Comparison of ENCODE assay signal across 28 mouse cellular contexts in genomic region chr1:177141468-177141867, GRCm38 (mm10).
DNase-seq lines count a peak whose midpoint lies in the region; ATAC-seq and TF ChIP-seq lines count a peak whose summit lies in the region.
"Had no signal": no experiment of that assay in that cellular context is flagged by ENCODE, and none has a peak within 500 bp of the region (broad histone marks: within the 10 kb centered on the region; RNA-seq: fewer than 3 reads in every experiment).

No protein-coding gene starts in this region.

- no peak for TF ChIP-seq CTCF in lung, postnatal 0 days (IDR thresholded peaks at IDR 0.05)

- H3K4me2 ChIP-seq in lung, postnatal 0 days (replicated peaks; ENCODE audit: low read depth, low read length), result no peak overlapping the region
- H3K4me2 ChIP-seq: embryonic facial prominence, embryonic 12.5 days; embryonic facial prominence, embryonic 15.5 days; forebrain, embryonic 12.5 days; heart, embryonic 11.5 days; heart, embryonic 15.5 days; hindbrain, embryonic 13.5 days; intestine, embryonic 15.5 days had no signal

- no peaks in the 10 kb centered on the region for H3K36me3 ChIP-seq in lung, postnatal 0 days (ENCODE audit: insufficient read depth, low read length)
- H3K36me3 ChIP-seq: embryonic facial prominence, embryonic 12.5 days; embryonic facial prominence, embryonic 15.5 days; forebrain, embryonic 12.5 days; heart, embryonic 15.5 days; hindbrain, embryonic 10.5 days; hindbrain, embryonic 13.5 days; intestine, embryonic 15.5 days had no signal

- no peaks in the 10 kb centered on the region for H3K4me1 ChIP-seq in lung, postnatal 0 days (ENCODE audit: insufficient read depth, low read depth, low read length)
- H3K4me1 ChIP-seq: embryonic facial prominence, embryonic 12.5 days; embryonic facial prominence, embryonic 15.5 days; heart, embryonic 15.5 days; hindbrain, embryonic 10.5 days; hindbrain, embryonic 13.5 days; intestine, embryonic 15.5 days had no signal

- no peak overlapping the region for H3K4me3 ChIP-seq in lung, postnatal 0 days (ENCODE audit: low read depth, low read length)
- H3K4me3 ChIP-seq: embryonic facial prominence, embryonic 12.5 days; embryonic facial prominence, embryonic 15.5 days; erythroblast, embryonic 14.5 days; forebrain, embryonic 12.5 days; heart, embryonic 15.5 days; hindbrain, embryonic 10.5 days; hindbrain, embryonic 13.5 days; intestine, embryonic 15.5 days had no signal

- H3K9ac ChIP-seq in lung, postnatal 0 days (replicated peaks; ENCODE audit: low read depth), result no peak overlapping the region
- H3K9ac ChIP-seq: embryonic facial prominence, embryonic 12.5 days; embryonic facial prominence, embryonic 15.5 days; forebrain, embryonic 12.5 days; heart, embryonic 15.5 days; hindbrain, embryonic 13.5 days; intestine, embryonic 15.5 days had no signal

- peak; percentile 15 for DNase-seq in lung, postnatal 0 days (ENCODE audit: low spot score)
- DNase-seq in lung, adult 18-20 months, result no peak
- DNase-seq in embryo, embryonic 9.5 days (ENCODE audit: extremely low spot score), result no peak
- DNase-seq: adrenal gland, adult 8-10 months; adrenal gland, postnatal 25 days; cerebellum, adult 18-20 months; cerebellum, adult 9-10 months; cerebellum, postnatal 14 days; gastrocnemius, postnatal 10 days; gastrocnemius, postnatal 36 days; heart, adult 11 months; heart, postnatal 10 days; heart, postnatal 36 days had no signal

- no peaks in the 10 kb centered on the region for H3K27me3 ChIP-seq in lung, postnatal 0 days (replicated peaks; ENCODE audit: insufficient read depth, low read length)
- H3K27me3 ChIP-seq: embryonic facial prominence, embryonic 12.5 days; embryonic facial prominence, embryonic 15.5 days; forebrain, embryonic 12.5 days; heart, embryonic 15.5 days; hindbrain, embryonic 13.5 days; intestine, embryonic 15.5 days had no signal

- ATAC-seq in lung, postnatal 0 days, result no peak
- ATAC-seq in granulocyte monocyte progenitor cell, adult 5-6 weeks (replicated peaks; ENCODE audit: poor library complexity, severe bottlenecking), result peak; percentile 82
- ATAC-seq in monocyte, adult 5-6 weeks (replicated peaks; ENCODE audit: insufficient number of reproducible peaks, low FRiP score, low TSS enrichment, poor library complexity, severe bottlenecking), result 0 out of 2 replicates have a peak, but pooled peaks have one; percentile 47
- ATAC-seq in erythroblast, adult 5-6 weeks (replicated peaks; ENCODE audit: low FRiP score, poor library complexity, severe bottlenecking), result no peak
- ATAC-seq: CD4-positive, CD25-positive, alpha-beta regulatory T cell, adult 4 months; forebrain, embryonic 16.5 days; hindbrain, embryonic 16.5 days; intestine, embryonic 15.5 days had no signal

- 89% methylated on average over 2 of the region's 2 CpGs for WGBS in lung, postnatal 0 days

- no peak for TF ChIP-seq EP300 in lung, postnatal 0 days (IDR thresholded peaks at IDR 0.05)

- no peak overlapping the region for H3K27ac ChIP-seq in lung, postnatal 0 days (ENCODE audit: low read length)
- H3K27ac ChIP-seq: embryonic facial prominence, embryonic 12.5 days; embryonic facial prominence, embryonic 15.5 days; forebrain, embryonic 12.5 days; heart, embryonic 15.5 days; hindbrain, embryonic 10.5 days; hindbrain, embryonic 13.5 days; intestine, embryonic 15.5 days had no signal

- no peaks in the 10 kb centered on the region for H3K9me3 ChIP-seq in lung, postnatal 0 days (ENCODE audit: low read length)
- H3K9me3 ChIP-seq: embryonic facial prominence, embryonic 12.5 days; embryonic facial prominence, embryonic 15.5 days; forebrain, embryonic 12.5 days; heart, embryonic 15.5 days; hindbrain, embryonic 10.5 days; hindbrain, embryonic 13.5 days; intestine, embryonic 15.5 days had no signal

Comparison
In these comparisons a context has a peak if more than half of its experiments do, and no peak if none do; other contexts are left out.
1. ATAC-seq: peak in granulocyte monocyte progenitor cell, adult 5-6 weeks (single experiment) and monocyte, adult 5-6 weeks (single experiment); none in lung, postnatal 0 days (single experiment) and erythroblast, adult 5-6 weeks (single experiment).